Comparison of ENCODE assay signal across 8 mouse cellular contexts in genomic region chr13:95617671-95618171, GRCm38 (mm10). TPM values are rescaled to one million over a fixed set of nuclear protein-coding genes. Genes with fewer than 3 reads are reported as not detected.
DNase-seq lines count a peak whose midpoint lies in the region; ATAC-seq and TF ChIP-seq lines count a peak whose summit lies in the region.

No protein-coding gene starts in this region.

- peaks cover 37% of the 10 kb centered on the region for H3K4me1 ChIP-seq in heart, embryonic 12.5 days (replicated peaks)
- H3K4me1 ChIP-seq in ES-E14 (ENCODE audit: control insufficient read depth in 2 of 2, insufficient read depth in 2 of 2, low read length in 2 of 2, poor library complexity in 1 of 2), result 0 out of 4 replicates have a peak, but pooled peaks cover 0 to 2% of the 10 kb centered on the region in 2 experiments
- H3K4me1 ChIP-seq in embryonic fibroblast, embryonic 13.5 days (ENCODE audit: control insufficient read depth, insufficient read depth, low read length), result peaks cover 9% of the 10 kb centered on the region; the same call in 1 of the 2 replicates
- peaks cover 14% of the 10 kb centered on the region for H3K4me1 ChIP-seq in limb, embryonic 11.5 days (ENCODE audit: control insufficient read depth, insufficient read depth, low read length)
- peaks cover 33% of the 10 kb centered on the region for H3K4me1 ChIP-seq in neural tube, embryonic 15.5 days

- peaks cover 9% of the 10 kb centered on the region for H3K36me3 ChIP-seq in heart, embryonic 12.5 days
- H3K36me3 ChIP-seq in ES-E14 (ENCODE audit: control insufficient read depth, insufficient read depth, low read length, poor library complexity, severe bottlenecking), result peaks cover 2% of the 10 kb centered on the region; the same call in 1 of the 2 replicates
- peaks cover 3% of the 10 kb centered on the region; the same call in 1 of the 2 replicates for H3K36me3 ChIP-seq in limb, embryonic 11.5 days (ENCODE audit: control insufficient read depth, insufficient read depth, low read length)
- H3K36me3 ChIP-seq in neural tube, embryonic 15.5 days, result no peaks in the 10 kb centered on the region

- H3K27ac ChIP-seq in heart, embryonic 12.5 days (ENCODE audit: poor library complexity, severe bottlenecking), result peak overlapping the region; percentile 95
- H3K27ac ChIP-seq in ES-E14 (ENCODE audit: insufficient read depth, low read depth, low read length, poor library complexity, severe bottlenecking), result no peak overlapping the region
- H3K27ac ChIP-seq in embryonic fibroblast, embryonic 13.5 days (ENCODE audit: insufficient read depth, low read length), result peak overlapping the region; percentile 73
- peak overlapping the region; percentile 79 for H3K27ac ChIP-seq in limb, embryonic 11.5 days (replicated peaks; ENCODE audit: low read depth, low read length)
- H3K27ac ChIP-seq in neural tube, embryonic 15.5 days (replicated peaks), result peak overlapping the region; percentile 74

- in situ Hi-C loops in ES-E14 (cut with MboI; ENCODE audit: low sequenced_read_pairs in 2 of 2, unreplicated experiment in 2 of 2), result no loop called here

- peak overlapping the region; percentile 93 for H3K4me3 ChIP-seq in heart, embryonic 12.5 days
- H3K4me3 ChIP-seq in ES-E14 (ENCODE audit: insufficient read depth in 1 of 2, low read depth in 1 of 2, low read length in 2 of 2, poor library complexity in 1 of 2, severe bottlenecking in 1 of 2), result peak overlapping the region; percentile 77 to 87
- peak overlapping the region; percentile 94 for H3K4me3 ChIP-seq in embryonic fibroblast, embryonic 13.5 days (ENCODE audit: insufficient read depth, low read length)
- H3K4me3 ChIP-seq in limb, embryonic 11.5 days (ENCODE audit: low read depth, low read length), result peak overlapping the region; percentile 79
- peak overlapping the region; percentile 86 for H3K4me3 ChIP-seq in neural tube, embryonic 15.5 days (replicated peaks)

- no peak for DNase-seq in heart, postnatal 25 days (ENCODE audit: low spot score)
- DNase-seq in ES-E14 (ENCODE audit: low read depth, low spot score), result no peak
- DNase-seq in limb, embryonic 11.5 days (ENCODE audit: low spot score), result peak; percentile 71
- no peak for DNase-seq in urinary bladder, postnatal 36 days (ENCODE audit: low spot score in 2 of 2)
- no peak for DNase-seq in yolk sac, embryonic 10.5 days (ENCODE audit: low spot score)

- TF ChIP-seq CTCF in embryonic fibroblast, embryonic 13.5 days (IDR thresholded peaks at IDR 0.05; ENCODE audit: borderline replicate concordance, insufficient read depth, low read length), result no peak

- peak overlapping the region; percentile 98 for H3K9ac ChIP-seq in heart, embryonic 12.5 days
- peak overlapping the region; percentile 73 for H3K9ac ChIP-seq in ES-E14 (ENCODE audit: insufficient read depth, low read depth, low read length, poor library complexity, severe bottlenecking)
- H3K9ac ChIP-seq in limb, embryonic 11.5 days (ENCODE audit: low read length), result peak overlapping the region; percentile 93
- peak overlapping the region; percentile 75 for H3K9ac ChIP-seq in neural tube, embryonic 15.5 days (replicated peaks)

- no peaks in the 10 kb centered on the region for H3K9me3 ChIP-seq in heart, embryonic 12.5 days (replicated peaks)
- no peaks in the 10 kb centered on the region for H3K9me3 ChIP-seq in ES-E14 (ENCODE audit: control insufficient read depth, insufficient read depth, low read depth, low read length)
- no peaks in the 10 kb centered on the region for H3K9me3 ChIP-seq in limb, embryonic 11.5 days (ENCODE audit: control insufficient read depth, low read length)
- H3K9me3 ChIP-seq in neural tube, embryonic 15.5 days (replicated peaks), result no peaks in the 10 kb centered on the region

- intact Hi-C loops in heart, postnatal 25 days (cut with DNase I), result loop anchor here (2.0 to 5.0 kb wide), 2 partner anchors 23 to 50 kb away; no protein-coding TSS in a partner anchor

- under 1% methylated on average over 21 of the region's 21 CpGs for WGBS in heart, embryonic 12.5 days
- under 1% methylated on average over 21 of the region's 21 CpGs for WGBS in limb, embryonic 11.5 days
- under 1% methylated on average over 21 of the region's 21 CpGs for WGBS in neural tube, embryonic 15.5 days

- peak overlapping the region; percentile 74 for H3K4me2 ChIP-seq in heart, embryonic 12.5 days
- peak overlapping the region; percentile 88 for H3K4me2 ChIP-seq in limb, embryonic 11.5 days (ENCODE audit: low read depth, severe bottlenecking)
- peak overlapping the region; percentile 83 for H3K4me2 ChIP-seq in neural tube, embryonic 15.5 days

- ATAC-seq in heart, embryonic 12.5 days (ENCODE audit: insufficient number of reproducible peaks, low FRiP score), result peak; percentile 64
- ATAC-seq in limb, embryonic 11.5 days (ENCODE audit: insufficient number of reproducible peaks, low FRiP score, low TSS enrichment, low read depth), result 0 out of 2 replicates have a peak, but pooled peaks have one; percentile 14
- ATAC-seq in neural tube, embryonic 15.5 days (ENCODE audit: low FRiP score), result peak; percentile 65

- TF ChIP-seq POLR2A in embryonic fibroblast, embryonic 13.5 days (IDR thresholded peaks at IDR 0.05; ENCODE audit: low read depth, low read length), result no peak

- no peaks in the 10 kb centered on the region for H3K27me3 ChIP-seq in heart, embryonic 12.5 days (replicated peaks)
- no peaks in the 10 kb centered on the region for H3K27me3 ChIP-seq in limb, embryonic 11.5 days (ENCODE audit: control insufficient read depth, insufficient read depth, low read length)
- no peaks in the 10 kb centered on the region for H3K27me3 ChIP-seq in neural tube, embryonic 15.5 days (replicated peaks)

TF ChIP-seq in ES-E14, 5 proteins besides CTCF, POLR2A, EP300 and RAD21:
- no peak for TF ChIP-seq ZC3H11A (IDR thresholded peaks at IDR 0.05; ENCODE audit: borderline replicate concordance, low read depth, low read length)
- TF ChIP-seq CHD2 (IDR thresholded peaks at IDR 0.05; ENCODE audit: low read depth, low read length), result no peak
- TF ChIP-seq ZNF384 (IDR thresholded peaks at IDR 0.05; ENCODE audit: low read depth, low read length), result no peak

RNA-seq across cellular contexts. Expression of gene F2r, which starts 0.6 kb away (rescaled TPM):
- 184 and 192 TPM in 2 replicates for polyA plus RNA-seq in heart, embryonic 12.5 days (2016; fragmentation: Nextera tagmentation; extraction: Ambion mirVana)
- 10 to 100 TPM; 21.6 to 23.1 TPM for total RNA-seq in heart, postnatal 25 days (2021)
- total RNA-seq in ES-E14 (2012; rRNA removed), result 94.1 and 113 TPM in 2 replicates
- polyA plus RNA-seq in embryonic fibroblast, embryonic 13.5 days (2011; ENCODE audit: insufficient read length, low read depth, missing spikeins), result 268 and 320 TPM in 2 replicates
- 147 and 157 TPM in 2 replicates for polyA plus RNA-seq in limb, embryonic 11.5 days (2014; fragmentation: Nextera tagmentation; extraction: Ambion mirVana)
- 52.1 and 53.9 TPM in 2 replicates for polyA plus RNA-seq in neural tube, embryonic 15.5 days (2015; fragmentation: Nextera tagmentation; extraction: Ambion mirVana)

Comparison
In these comparisons a context has a peak if more than half of its experiments do, and no peak if none do; other contexts are left out.
1. ATAC-seq: peak in every context shown above with its lines; median percentile 65 in neural tube, embryonic 15.5 days; 64 in heart, embryonic 12.5 days; 14 in limb, embryonic 11.5 days.